Mouse (Mus musculus) heart, embryonic 13.5 days (tissue): Measurements from ENCODE around the gene Ptafr. TPM values are rescaled to one million over a fixed set of nuclear protein-coding genes. Genes with fewer than 3 reads are reported as not detected.
"Not testable (repeated sequence)": the region's sequence is repeated elsewhere in the genome, so short reads cannot be mapped to it uniquely, and the experiment has no call there.

ENCODE experiments used
- ATAC-seq: fragments of 200-750 bp; cut with Nextera tagmentation; 2 replicates; pipeline ENCODE4 v1.8.0; 2017; ENCODE audit warnings: moderate TSS enrichment; ENCODE audit not compliant: insufficient number of reproducible peaks, low FRiP score, low TSS enrichment; ENCODE audit errors: extremely low read depth
- H3K27ac ChIP-seq: fragments of 300-500 bp; sonication (generic); replicated peaks from 2 replicates; pipeline ENCODE4 v1.5.1; 2015; ENCODE audit warnings: moderate library complexity, mild to moderate bottlenecking, inconsistent platforms
- H3K27me3 ChIP-seq: fragments of 300-500 bp; sonication (generic); replicated peaks from 2 replicates; pipeline ENCODE4 v1.6.1; 2015; ENCODE audit warnings: mild to moderate bottlenecking, inconsistent platforms
- H3K36me3 ChIP-seq: fragments of 300-500 bp; sonication (generic); 2 replicates; pipeline ENCODE4 v1.6.1; 2015; ENCODE audit warnings: mild to moderate bottlenecking, inconsistent platforms
- H3K4me1 ChIP-seq: fragments of 300-500 bp; sonication (generic); 2 replicates; pipeline ENCODE4 v1.6.1; 2015; ENCODE audit warnings: inconsistent platforms
- H3K4me2 ChIP-seq: fragments of 300-500 bp; sonication (generic); 2 replicates; pipeline ENCODE4 v1.6.1; 2015; ENCODE audit warnings: inconsistent platforms, mild to moderate bottlenecking, moderate library complexity
- H3K4me3 ChIP-seq: fragments of 300-500 bp; sonication (generic); 2 replicates; pipeline ENCODE4 v1.5.1; 2015; ENCODE audit warnings: moderate library complexity, mild to moderate bottlenecking, inconsistent platforms
- H3K9ac ChIP-seq: fragments of 300-500 bp; sonication (generic); 2 replicates; pipeline ENCODE4 v1.6.1; 2015; ENCODE audit warnings: inconsistent platforms, mild to moderate bottlenecking, moderate library complexity
- H3K9me3 ChIP-seq: fragments of 300-500 bp; sonication (generic); 2 replicates; pipeline ENCODE4 v1.6.1; 2016; ENCODE audit warnings: inconsistent platforms
- WGBS: fragments of 180-500 bp; shearing (Covaris S2); methylation state at CpG from one replicate; pipeline ENCODE4 v1.1.7; 2015; ENCODE audit warnings: mixed read lengths; 5-methylcytosine and 5-hydroxymethylcytosine counted together
- polyA plus RNA-seq: library from polyadenylated mRNA; unstranded; fragments of >200 nt; fragmentation: Nextera tagmentation; extraction: Ambion mirVana; gene quantifications from 2 replicates; pipeline ENCODE4 v1.2.1, GENCODE M21; 2015

Ptafr gene
- polyA plus RNA-seq, 1 experiment from 2014 or later = 1.2 TPM

- Histone ChIP-seq H3K4me3 (no peak overlapping the region), H3K4me1 (peaks cover 12% of the 10 kb centered on the region), H3K4me2 (no peak overlapping the region), H3K27me3 (no peaks in the 10 kb centered on the region), H3K36me3 (no peaks in the 10 kb centered on the region), H3K27ac (no peak overlapping the region), H3K9me3 (no peaks in the 10 kb centered on the region), H3K9ac (no peak overlapping the region)
- ATAC-seq = no peak
- 81% methylated on average over 10 of the region's 10 CpGs for WGBS
These were observed 26.8 kb downstream of the Ptafr start for GRCm38 (mm10) chr4:132590642-132591041.

GRCm38 (mm10) chr4:132592958-132593357 is 29.1 kb downstream of the Ptafr start:
- Histone ChIP-seq H3K9me3 (no peaks in the 10 kb centered on the region), H3K36me3 (no peaks in the 10 kb centered on the region), H3K4me2 (no peak overlapping the region), H3K4me3 (no peak overlapping the region), H3K4me1 (peaks cover 18% of the 10 kb centered on the region), H3K27me3 (peaks cover 5% of the 10 kb centered on the region; the same call in 1 of the 2 replicates), H3K9ac (no peak overlapping the region), H3K27ac (0 out of 2 replicates have a peak overlapping the region, but pooled peaks have one; percentile 18)
- 88% methylated on average over 9 of the region's 9 CpGs for WGBS
- ATAC-seq = no peak

DNA sequence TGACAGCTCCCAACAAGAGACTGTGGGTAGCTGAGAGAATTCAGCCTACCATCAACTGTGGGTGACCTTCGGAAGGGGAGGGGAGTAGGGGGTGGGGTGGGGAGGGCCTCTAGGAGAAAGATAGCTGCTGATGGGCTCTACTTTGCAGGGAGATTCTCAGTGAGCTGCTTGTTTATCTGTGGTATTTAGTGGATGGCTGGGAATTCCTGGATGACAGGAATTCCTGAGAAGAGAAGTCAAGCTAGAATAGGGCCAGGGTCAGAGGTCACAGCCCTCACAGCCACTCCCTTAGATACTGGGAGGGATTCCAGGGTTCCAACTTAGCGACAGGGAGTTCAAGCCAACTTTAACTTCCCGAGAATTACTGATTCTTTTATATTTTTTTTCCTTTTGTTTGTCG is 30.3 kb downstream of the Ptafr start:
- H3K9ac ChIP-seq = no peak overlapping the region
- peaks cover 6% of the 10 kb centered on the region; the same call in 1 of the 2 replicates for H3K27me3 ChIP-seq
- ATAC-seq = no peak
- peak overlapping the region; percentile 32 for H3K27ac ChIP-seq
- 31% methylated on average over 4 of the region's 4 CpGs for WGBS
- H3K4me1 ChIP-seq = peaks cover 18% of the 10 kb centered on the region
- H3K4me2 ChIP-seq = no peak overlapping the region
- H3K9me3 ChIP-seq = no peaks in the 10 kb centered on the region
- no peaks in the 10 kb centered on the region for H3K36me3 ChIP-seq
- H3K4me3 ChIP-seq = no peak overlapping the region

GRCm38 (mm10) chr4:132598861-132599260 is 35.0 kb downstream of the Ptafr start:
- Histone ChIP-seq H3K4me3 (no peak overlapping the region), H3K36me3 (no peaks in the 10 kb centered on the region), H3K9ac (no peak overlapping the region), H3K27ac (no peak overlapping the region), H3K4me1 (peaks cover 12% of the 10 kb centered on the region), H3K9me3 (no peaks in the 10 kb centered on the region), H3K27me3 (peaks cover 6% of the 10 kb centered on the region; the same call in 1 of the 2 replicates), H3K4me2 (no peak overlapping the region)
- ATAC-seq = no peak
- WGBS = 71% methylated on average over 2 of the region's 2 CpGs

DNA sequence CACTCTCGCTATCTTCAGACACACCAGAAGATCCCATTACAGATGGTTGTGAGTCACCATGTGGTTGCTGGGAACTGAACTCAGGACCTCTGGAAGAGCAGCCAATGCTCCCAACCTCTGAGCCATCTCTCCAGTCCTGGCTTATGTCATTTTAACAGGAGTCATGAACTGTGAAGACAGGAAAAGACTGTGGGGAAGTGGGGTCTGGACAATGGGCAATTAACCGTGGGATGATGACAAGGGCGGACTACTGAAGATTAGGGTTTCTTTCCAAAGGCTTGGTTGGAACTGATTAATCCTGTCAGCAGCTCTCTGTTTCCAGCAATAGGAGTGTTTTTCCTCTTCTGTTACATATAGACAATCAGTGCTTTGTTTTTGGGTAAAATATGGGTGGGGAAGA is 35.9 kb downstream of the Ptafr start:
- Histone ChIP-seq H3K36me3 (no peaks in the 10 kb centered on the region), H3K4me3 (no peak overlapping the region), H3K4me2 (no peak overlapping the region), H3K4me1 (peaks cover 7% of the 10 kb centered on the region), H3K27ac (no peak overlapping the region), H3K27me3 (peaks cover 6% of the 10 kb centered on the region; the same call in 1 of the 2 replicates), H3K9me3 (no peaks in the 10 kb centered on the region), H3K9ac (no peak overlapping the region)
- no peak for ATAC-seq
- WGBS = 50% methylated on average over 3 of the region's 3 CpGs

DNA sequence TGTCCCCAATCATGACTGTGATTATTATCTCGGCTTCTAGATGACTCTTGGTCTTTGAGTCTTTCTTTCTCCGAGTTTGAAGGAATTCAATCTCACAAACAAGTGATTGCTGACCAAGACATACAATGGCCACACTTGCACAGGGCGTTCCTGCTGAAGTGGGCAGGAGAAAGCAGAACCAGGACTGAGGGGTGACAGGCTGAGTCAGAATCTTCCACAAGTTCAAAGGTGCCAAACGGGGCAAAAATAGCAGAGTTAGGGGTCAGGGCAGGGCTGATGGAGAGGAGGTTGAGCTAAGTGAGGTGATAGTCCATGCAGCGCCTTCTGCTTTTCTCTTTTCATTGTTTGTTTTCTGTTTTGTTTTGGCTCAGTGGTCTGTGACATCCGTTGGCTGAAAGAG is 36.6 kb downstream of the Ptafr start:
- Histone ChIP-seq H3K36me3 (no peaks in the 10 kb centered on the region), H3K4me1 (peaks cover 7% of the 10 kb centered on the region), H3K4me3 (no peak overlapping the region), H3K9me3 (no peaks in the 10 kb centered on the region), H3K4me2 (no peak overlapping the region), H3K9ac (no peak overlapping the region), H3K27me3 (peaks cover 6% of the 10 kb centered on the region; the same call in 1 of the 2 replicates), H3K27ac (no peak overlapping the region)
- no peak for ATAC-seq
- 73% methylated on average over 6 of the region's 6 CpGs for WGBS

GRCm38 (mm10) chr4:132601242-132601641 is 37.4 kb downstream of the Ptafr start:
- not testable (repeated sequence) for H3K27me3 ChIP-seq, ATAC-seq, H3K4me3 ChIP-seq, H3K27ac ChIP-seq, H3K4me2 ChIP-seq, H3K4me1 ChIP-seq, H3K9me3 ChIP-seq, H3K9ac ChIP-seq, H3K36me3 ChIP-seq
- WGBS = 93% methylated on average over 4 of the region's 5 CpGs

DNA sequence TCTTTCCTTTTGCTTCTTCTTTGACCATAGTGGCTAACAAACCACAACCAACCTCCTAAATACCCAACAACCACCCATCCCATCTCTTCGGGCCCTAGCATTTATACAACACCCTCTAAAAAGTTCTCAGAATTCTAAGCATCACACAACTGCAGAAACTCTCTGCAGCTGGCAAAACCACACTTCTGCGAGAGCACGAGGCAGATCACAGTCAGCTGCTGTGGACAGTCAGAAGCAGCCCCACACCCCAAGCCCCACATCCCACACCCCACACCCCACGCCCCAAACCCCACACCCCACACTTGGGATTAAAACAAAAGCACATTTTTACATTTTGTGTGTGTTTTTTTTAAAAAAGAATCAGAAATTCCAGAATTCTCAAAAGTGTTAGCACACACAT is 39.6 kb downstream of the Ptafr start:
- WGBS = 75% methylated on average over 4 of the region's 4 CpGs
- H3K9ac ChIP-seq = no peak overlapping the region
- no peak overlapping the region for H3K4me3 ChIP-seq
- no peak overlapping the region for H3K27ac ChIP-seq
- no peak overlapping the region for H3K4me2 ChIP-seq
- no peaks in the 10 kb centered on the region for H3K36me3 ChIP-seq
- peaks cover 16% of the 10 kb centered on the region for H3K4me1 ChIP-seq
- ATAC-seq = no peak
- H3K9me3 ChIP-seq = no peaks in the 10 kb centered on the region
- no peaks in the 10 kb centered on the region for H3K27me3 ChIP-seq

- ATAC-seq = no peak
These were observed 41.9 kb downstream of the Ptafr start for GRCm38 (mm10) chr4:132605816-132606215.

GRCm38 (mm10) chr4:132608147-132608546 is 44.3 kb downstream of the Ptafr start:
- 21% methylated on average over 4 of the region's 4 CpGs for WGBS
- H3K27ac ChIP-seq = peak overlapping the region; percentile 88
- H3K36me3 ChIP-seq = no peaks in the 10 kb centered on the region
- peaks cover 19% of the 10 kb centered on the region for H3K4me1 ChIP-seq
- no peaks in the 10 kb centered on the region for H3K27me3 ChIP-seq
- no peak overlapping the region for H3K9ac ChIP-seq
- H3K4me3 ChIP-seq = no peak overlapping the region
- H3K9me3 ChIP-seq = no peaks in the 10 kb centered on the region
- H3K4me2 ChIP-seq = no peak overlapping the region
- peak; percentile 57 for ATAC-seq

More at GRCm38 (mm10) chr4:132605816-132606215, 41.9 kb downstream of the Ptafr start:
- H3K9ac ChIP-seq = no peak overlapping the region
- H3K4me3 ChIP-seq = no peak overlapping the region
- H3K9me3 ChIP-seq = no peaks in the 10 kb centered on the region
- H3K36me3 ChIP-seq = no peaks in the 10 kb centered on the region
- WGBS = 54% methylated on average over 5 of the region's 5 CpGs
- no peak overlapping the region for H3K4me2 ChIP-seq
- H3K27me3 ChIP-seq = no peaks in the 10 kb centered on the region
- no peak overlapping the region for H3K27ac ChIP-seq
- peaks cover 19% of the 10 kb centered on the region for H3K4me1 ChIP-seq

- no peaks in the 10 kb centered on the region for H3K36me3 ChIP-seq
- no peak overlapping the region for H3K27ac ChIP-seq
- H3K9me3 ChIP-seq = peaks cover 12% of the 10 kb centered on the region; the same call in 1 of the 2 replicates
- 71% methylated on average over 3 of the region's 3 CpGs for WGBS
- H3K9ac ChIP-seq = no peak overlapping the region
- H3K4me2 ChIP-seq = no peak overlapping the region
- H3K27me3 ChIP-seq = no peaks in the 10 kb centered on the region
- H3K4me3 ChIP-seq = no peak overlapping the region
- H3K4me1 ChIP-seq = peaks cover 19% of the 10 kb centered on the region
- ATAC-seq = no peak
These were observed 46.6 kb downstream of the Ptafr start for GRCm38 (mm10) chr4:132610301-132610984.

- ATAC-seq = no peak
- Histone ChIP-seq H3K4me1 (peaks cover 14% of the 10 kb centered on the region), H3K36me3 (no peaks in the 10 kb centered on the region), H3K27me3 (no peaks in the 10 kb centered on the region), H3K9ac (no peak overlapping the region), H3K9me3 (peaks cover 19% of the 10 kb centered on the region; the same call in 1 of the 2 replicates), H3K27ac (no peak overlapping the region), H3K4me2 (no peak overlapping the region), H3K4me3 (no peak overlapping the region)
- 81% methylated on average over 8 of the region's 8 CpGs for WGBS
These were observed 47.5 kb downstream of the Ptafr start for GRCm38 (mm10) chr4:132611320-132611719.
